Mouse (Mus musculus): ENCODE measurements around the gene Il17rc. TPM values are rescaled to one million over a fixed set of nuclear protein-coding genes. Genes with fewer than 3 reads are reported as not detected.

Gene Il17rc
- 26.7 and 28.3 TPM in 2 replicates for polyA plus RNA-seq (2015; fragmentation: Nextera tagmentation; extraction: Ambion mirVana)

DNA sequence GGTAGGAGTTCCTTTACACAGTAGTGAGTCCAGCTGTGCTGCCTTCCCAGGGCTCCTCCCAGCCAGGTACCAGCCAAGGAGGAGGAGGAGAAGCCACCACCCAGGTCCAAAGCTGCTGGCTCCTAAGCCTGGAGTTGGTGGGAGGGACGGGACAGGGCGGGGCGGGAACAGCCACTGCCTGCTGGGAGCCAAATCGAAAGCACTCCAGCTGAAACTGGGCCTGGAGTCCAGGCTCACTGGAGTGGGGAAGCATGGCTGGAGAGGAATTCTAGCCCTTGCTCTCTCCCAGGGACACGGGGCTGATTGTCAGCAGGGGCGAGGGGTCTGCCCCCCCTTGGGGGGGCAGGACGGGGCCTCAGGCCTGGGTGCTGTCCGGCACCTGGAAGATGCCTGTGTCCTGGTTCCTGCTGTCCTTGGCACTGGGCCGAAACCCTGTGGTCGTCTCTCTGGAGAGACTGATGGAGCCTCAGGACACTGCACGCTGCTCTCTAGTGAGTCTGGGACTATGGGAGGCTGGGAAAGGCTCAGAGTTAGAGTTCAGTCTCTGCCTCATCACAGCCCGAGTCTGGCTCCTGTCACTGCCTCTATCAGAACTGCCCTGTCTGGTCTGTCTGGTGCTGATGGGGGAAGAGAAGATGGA is at the start of gene Il17rc:
Gene Il17rc, plus strand, starts transcription at position 131 of the 640 bp plus-strand sequence.
- H3K4me3 ChIP-seq (ENCODE audit: low read length) = peak within 1 kb of the TSS; percentile 51
- H3K27ac ChIP-seq (ENCODE audit: low read length) = peak within 1 kb of the TSS; percentile 83
- ATAC-seq (ENCODE audit: low read depth) = peak; percentile 77
- peaks cover 21% of the 10 kb centered on the region for H3K4me1 ChIP-seq (replicated peaks; ENCODE audit: control insufficient read depth, insufficient read depth, low read length)
- no peaks in the 10 kb centered on the region; the same call in 1 of the 2 replicates for H3K27me3 ChIP-seq (ENCODE audit: control insufficient read depth, insufficient read depth, low read depth, low read length)
- WGBS = 20% methylated on average over 12 of the region's 12 CpGs
- H3K36me3 ChIP-seq (ENCODE audit: control insufficient read depth, insufficient read depth, low read length) = no peaks in the 10 kb centered on the region
- peak within 1 kb of the TSS; percentile 73 for H3K4me2 ChIP-seq (ENCODE audit: low read depth, low read length)
- H3K9me3 ChIP-seq (ENCODE audit: control insufficient read depth, low read length) = no peaks in the 10 kb centered on the region
- peak within 1 kb of the TSS; percentile 76 for H3K9ac ChIP-seq (ENCODE audit: low read length)

DNA sequence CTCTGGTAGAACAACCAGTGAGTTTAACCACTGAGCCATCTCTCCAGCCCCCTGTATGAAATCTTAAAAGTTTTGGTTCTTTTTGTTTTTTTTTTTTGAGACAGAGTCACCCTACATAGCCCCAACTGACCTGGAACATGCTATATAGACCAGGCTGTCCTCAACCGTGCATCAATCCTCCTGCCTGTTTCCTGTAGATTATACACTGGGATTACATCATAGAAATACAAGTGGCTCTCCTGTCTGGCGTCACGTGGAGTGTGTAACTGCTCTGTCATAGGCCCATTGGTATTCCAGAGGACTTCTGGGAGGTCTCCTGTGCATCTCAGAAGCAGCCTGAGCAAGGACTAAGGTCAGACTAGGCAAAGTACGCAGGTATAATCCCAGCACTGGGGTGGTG is 48.2 kb upstream of the Il17rc start:
- ATAC-seq (ENCODE audit: low read depth) = no peak
- no peak overlapping the region for H3K27ac ChIP-seq (ENCODE audit: low read length)
- 58% methylated on average over 4 of the region's 4 CpGs for WGBS
- no peaks in the 10 kb centered on the region for H3K36me3 ChIP-seq (ENCODE audit: control insufficient read depth, insufficient read depth, low read length)
- H3K9ac ChIP-seq (ENCODE audit: low read length) = no peak overlapping the region
- H3K27me3 ChIP-seq (ENCODE audit: control insufficient read depth, insufficient read depth, low read depth, low read length) = no peaks in the 10 kb centered on the region
- H3K4me3 ChIP-seq (ENCODE audit: low read length) = no peak overlapping the region
- H3K4me2 ChIP-seq (ENCODE audit: low read depth, low read length) = no peak overlapping the region
- H3K9me3 ChIP-seq (ENCODE audit: control insufficient read depth, low read length) = no peaks in the 10 kb centered on the region
- H3K4me1 ChIP-seq (replicated peaks; ENCODE audit: control insufficient read depth, insufficient read depth, low read length) = peaks cover 11% of the 10 kb centered on the region

DNA sequence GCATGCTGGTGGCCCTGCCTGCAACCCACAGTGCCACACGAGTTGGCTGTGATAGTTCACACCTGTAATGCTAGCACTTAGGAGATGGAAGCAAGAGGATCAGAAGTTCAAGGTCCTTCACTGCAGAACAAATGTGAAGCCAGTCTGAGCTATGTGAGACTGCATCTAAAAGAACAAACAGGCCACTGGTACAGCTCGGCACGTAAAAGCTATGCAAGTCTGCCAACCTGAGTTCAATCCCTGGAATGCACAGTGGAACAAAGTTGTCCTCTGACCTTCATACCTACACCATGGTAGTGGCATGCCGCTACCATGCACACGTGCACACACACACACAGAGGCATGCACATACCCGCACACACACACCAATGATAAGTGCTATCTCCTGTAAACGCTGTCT is 47.0 kb upstream of the Il17rc start:
- H3K36me3 ChIP-seq (ENCODE audit: control insufficient read depth, insufficient read depth, low read length) = no peaks in the 10 kb centered on the region
- no peak overlapping the region for H3K27ac ChIP-seq (ENCODE audit: low read length)
- H3K4me3 ChIP-seq (ENCODE audit: low read length) = no peak overlapping the region
- no peak overlapping the region for H3K4me2 ChIP-seq (ENCODE audit: low read depth, low read length)
- H3K4me1 ChIP-seq (replicated peaks; ENCODE audit: control insufficient read depth, insufficient read depth, low read length) = peaks cover 4% of the 10 kb centered on the region; the same call in 1 of the 2 replicates
- H3K9ac ChIP-seq (ENCODE audit: low read length) = no peak overlapping the region
- H3K27me3 ChIP-seq (ENCODE audit: control insufficient read depth, insufficient read depth, low read depth, low read length) = no peaks in the 10 kb centered on the region
- no peaks in the 10 kb centered on the region for H3K9me3 ChIP-seq (ENCODE audit: control insufficient read depth, low read length)
- no peak for ATAC-seq (ENCODE audit: low read depth)
- 80% methylated on average over 7 of the region's 7 CpGs for WGBS

DNA sequence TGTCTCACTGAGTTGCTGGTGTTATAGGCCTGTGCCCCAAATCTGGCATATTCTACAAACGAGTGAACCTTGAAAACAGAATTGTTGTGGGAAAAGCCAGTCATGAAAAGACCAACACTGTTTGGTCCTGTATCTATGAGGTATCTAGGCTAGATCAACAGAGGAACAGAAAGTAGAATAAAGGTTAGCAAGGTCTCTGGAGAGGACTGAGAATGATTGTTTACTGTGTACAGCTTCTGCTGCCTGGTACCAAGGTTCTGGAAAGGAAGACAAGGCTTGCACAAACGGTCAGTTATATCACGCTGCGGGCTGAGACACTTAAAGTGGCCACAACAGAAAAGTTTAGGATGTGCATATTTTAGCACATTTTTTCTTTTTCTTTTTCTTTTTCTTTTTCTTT is 44.5 kb upstream of the Il17rc start:
- no peak overlapping the region for H3K4me3 ChIP-seq (ENCODE audit: low read length)
- whole genome bisulfite sequencing = 83% methylated on average over 4 of the region's 4 CpGs
- no peak overlapping the region for H3K27ac ChIP-seq (ENCODE audit: low read length)
- H3K9me3 ChIP-seq (ENCODE audit: control insufficient read depth, low read length) = no peaks in the 10 kb centered on the region
- no peaks in the 10 kb centered on the region for H3K4me1 ChIP-seq (replicated peaks; ENCODE audit: control insufficient read depth, insufficient read depth, low read length)
- no peaks in the 10 kb centered on the region for H3K36me3 ChIP-seq (ENCODE audit: control insufficient read depth, insufficient read depth, low read length)
- no peak overlapping the region for H3K4me2 ChIP-seq (ENCODE audit: low read depth, low read length)
- no peaks in the 10 kb centered on the region for H3K27me3 ChIP-seq (ENCODE audit: control insufficient read depth, insufficient read depth, low read depth, low read length)
- no peak for ATAC-seq (ENCODE audit: low read depth)
- no peak overlapping the region for H3K9ac ChIP-seq (ENCODE audit: low read length)

DNA sequence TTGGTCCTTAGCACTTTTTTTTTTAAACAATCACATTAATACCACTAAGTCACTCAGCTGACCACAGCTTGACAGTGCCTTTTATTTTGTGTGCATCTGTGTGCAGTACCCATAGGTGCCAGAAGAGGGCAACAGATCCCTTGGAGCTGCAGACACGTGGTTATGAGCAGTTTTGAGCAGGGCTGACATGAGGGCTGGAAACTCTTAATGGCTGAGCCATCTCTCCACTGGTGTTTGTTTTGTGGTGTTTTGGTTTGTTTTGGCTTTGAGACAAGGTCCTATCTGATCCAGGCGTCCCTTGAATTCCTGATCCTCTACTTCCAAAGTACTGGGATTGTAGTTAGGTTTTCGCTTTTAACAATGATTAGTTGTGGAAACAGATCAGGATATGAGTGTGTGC is 43.8 kb upstream of the Il17rc start:
- Histone ChIP-seq H3K27ac (ENCODE audit: low read length) (no peak overlapping the region), H3K4me1 (replicated peaks; ENCODE audit: control insufficient read depth, insufficient read depth, low read length) (no peaks in the 10 kb centered on the region), H3K9me3 (ENCODE audit: control insufficient read depth, low read length) (no peaks in the 10 kb centered on the region), H3K36me3 (ENCODE audit: control insufficient read depth, insufficient read depth, low read length) (no peaks in the 10 kb centered on the region), H3K9ac (ENCODE audit: low read length) (no peak overlapping the region), H3K4me2 (ENCODE audit: low read depth, low read length) (no peak overlapping the region), H3K27me3 (ENCODE audit: control insufficient read depth, insufficient read depth, low read depth, low read length) (no peaks in the 10 kb centered on the region), H3K4me3 (ENCODE audit: low read length) (no peak overlapping the region)
- 49% methylated on average over 3 of the region's 3 CpGs for WGBS
- no peak for ATAC-seq (ENCODE audit: low read depth)

DNA sequence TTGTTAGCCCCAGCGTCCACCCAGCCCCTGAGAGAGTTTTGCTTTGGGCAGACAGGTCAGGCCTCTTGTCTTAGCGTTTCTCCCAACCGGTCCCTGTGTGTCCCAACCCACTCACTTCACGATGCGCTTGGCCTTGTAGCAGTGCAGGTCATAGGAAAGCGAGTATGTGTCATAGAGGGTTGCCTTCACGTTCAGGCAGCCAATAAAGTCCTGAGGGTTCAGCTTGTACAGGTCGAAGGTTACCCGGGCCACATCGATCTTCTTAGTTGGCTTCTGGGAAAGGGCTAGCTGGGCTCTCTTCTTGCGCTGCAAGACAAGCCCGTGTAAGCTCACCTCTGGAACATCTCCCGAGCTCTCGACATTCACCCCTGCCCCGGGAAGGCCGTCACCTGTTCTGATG is 43.2 kb upstream of the Il17rc start:
- H3K27ac ChIP-seq (ENCODE audit: low read length) = no peak overlapping the region
- H3K4me2 ChIP-seq (ENCODE audit: low read depth, low read length) = no peak overlapping the region
- WGBS = 84% methylated on average over 16 of the region's 16 CpGs
- H3K9ac ChIP-seq (ENCODE audit: low read length) = no peak overlapping the region
- no peaks in the 10 kb centered on the region for H3K9me3 ChIP-seq (ENCODE audit: control insufficient read depth, low read length)
- H3K36me3 ChIP-seq (ENCODE audit: control insufficient read depth, insufficient read depth, low read length) = no peaks in the 10 kb centered on the region
- no peak overlapping the region for H3K4me3 ChIP-seq (ENCODE audit: low read length)
- no peaks in the 10 kb centered on the region for H3K27me3 ChIP-seq (ENCODE audit: control insufficient read depth, insufficient read depth, low read depth, low read length)
- no peak for ATAC-seq (ENCODE audit: low read depth)
- H3K4me1 ChIP-seq (replicated peaks; ENCODE audit: control insufficient read depth, insufficient read depth, low read length) = no peaks in the 10 kb centered on the region

DNA sequence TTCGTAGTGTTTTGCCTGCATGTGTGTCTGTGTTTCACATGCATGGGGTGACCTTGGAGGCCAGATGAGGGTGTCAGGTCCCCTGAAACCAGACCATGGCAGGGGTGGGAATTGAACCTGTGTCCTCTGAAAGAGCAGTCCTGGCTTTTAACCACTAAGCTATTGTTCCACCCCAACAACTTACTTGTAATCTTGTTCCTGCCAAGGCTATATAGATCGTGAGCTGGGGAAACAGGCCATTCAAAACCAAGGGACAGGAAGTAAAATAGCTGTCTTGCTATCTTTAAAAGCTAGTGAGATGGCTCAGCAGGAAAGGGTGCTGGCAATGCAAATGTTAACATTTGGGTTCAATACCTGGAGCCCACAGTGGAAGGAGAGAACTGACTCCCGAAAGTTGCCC is 41.3 kb upstream of the Il17rc start:
- Histone ChIP-seq H3K4me3 (ENCODE audit: low read length) (no peak overlapping the region), H3K4me1 (replicated peaks; ENCODE audit: control insufficient read depth, insufficient read depth, low read length) (no peaks in the 10 kb centered on the region), H3K4me2 (ENCODE audit: low read depth, low read length) (no peak overlapping the region), H3K27ac (ENCODE audit: low read length) (no peak overlapping the region), H3K9ac (ENCODE audit: low read length) (no peak overlapping the region), H3K9me3 (ENCODE audit: control insufficient read depth, low read length) (no peaks in the 10 kb centered on the region), H3K36me3 (ENCODE audit: control insufficient read depth, insufficient read depth, low read length) (no peaks in the 10 kb centered on the region), H3K27me3 (ENCODE audit: control insufficient read depth, insufficient read depth, low read depth, low read length) (no peaks in the 10 kb centered on the region)
- WGBS = 77% methylated on average over 3 of the region's 3 CpGs
- ATAC-seq (ENCODE audit: low read depth) = no peak

DNA sequence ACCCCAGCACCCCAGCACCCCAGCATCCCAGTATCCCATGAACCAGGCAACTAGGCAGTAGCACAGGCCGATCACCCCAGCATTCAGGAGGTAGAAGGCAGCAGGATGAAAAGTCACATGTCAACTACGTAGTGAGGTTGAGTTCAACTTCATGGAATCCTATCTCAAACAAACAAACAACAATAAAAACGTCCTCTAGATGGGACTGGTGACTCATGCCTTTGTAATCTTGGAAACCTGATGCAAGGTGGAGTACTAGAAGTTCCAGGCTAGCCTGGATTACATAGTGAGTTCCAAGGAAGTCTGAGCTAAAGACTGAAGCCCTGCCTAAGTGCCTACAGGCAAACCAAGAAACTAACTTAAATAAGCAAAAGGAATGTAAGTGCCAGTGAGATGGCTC is 40.4 kb upstream of the Il17rc start:
- WGBS = 55% methylated on average over 3 of the region's 3 CpGs
- Histone ChIP-seq H3K4me3 (ENCODE audit: low read length) (no peak overlapping the region), H3K27me3 (ENCODE audit: control insufficient read depth, insufficient read depth, low read depth, low read length) (no peaks in the 10 kb centered on the region), H3K4me1 (replicated peaks; ENCODE audit: control insufficient read depth, insufficient read depth, low read length) (no peaks in the 10 kb centered on the region), H3K27ac (ENCODE audit: low read length) (no peak overlapping the region), H3K4me2 (ENCODE audit: low read depth, low read length) (no peak overlapping the region), H3K36me3 (ENCODE audit: control insufficient read depth, insufficient read depth, low read length) (no peaks in the 10 kb centered on the region), H3K9ac (ENCODE audit: low read length) (no peak overlapping the region), H3K9me3 (ENCODE audit: control insufficient read depth, low read length) (no peaks in the 10 kb centered on the region)
- ATAC-seq (ENCODE audit: low read depth) = no peak

DNA sequence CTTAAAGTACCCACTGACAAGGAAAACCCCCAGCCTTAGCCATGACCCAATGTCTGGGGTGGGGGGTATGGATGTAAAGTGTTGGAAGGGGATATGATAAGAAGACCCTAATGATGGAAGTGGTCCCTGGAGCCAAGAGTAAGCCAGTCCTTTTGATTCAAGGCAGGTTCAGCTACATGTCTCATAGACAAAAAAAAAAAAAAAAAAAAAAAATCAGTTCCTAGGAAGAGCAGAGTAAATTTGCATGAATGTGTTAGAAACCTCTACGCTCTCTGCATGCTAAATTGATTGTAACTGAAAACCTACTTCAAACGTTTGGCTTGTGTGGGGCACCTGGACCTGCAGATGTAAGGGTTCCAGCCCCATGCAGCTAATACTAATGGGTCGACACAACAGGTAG is 39.4 kb upstream of the Il17rc start:
- no peaks in the 10 kb centered on the region for H3K36me3 ChIP-seq (ENCODE audit: control insufficient read depth, insufficient read depth, low read length)
- H3K4me3 ChIP-seq (ENCODE audit: low read length) = no peak overlapping the region
- H3K4me2 ChIP-seq (ENCODE audit: low read depth, low read length) = no peak overlapping the region
- H3K9ac ChIP-seq (ENCODE audit: low read length) = no peak overlapping the region
- ATAC-seq (ENCODE audit: low read depth) = no peak
- H3K4me1 ChIP-seq (replicated peaks; ENCODE audit: control insufficient read depth, insufficient read depth, low read length) = no peaks in the 10 kb centered on the region
- WGBS = 54% methylated on average over 3 of the region's 3 CpGs
- no peaks in the 10 kb centered on the region for H3K9me3 ChIP-seq (ENCODE audit: control insufficient read depth, low read length)
- H3K27ac ChIP-seq (ENCODE audit: low read length) = no peak overlapping the region
- H3K27me3 ChIP-seq (ENCODE audit: control insufficient read depth, insufficient read depth, low read depth, low read length) = no peaks in the 10 kb centered on the region

DNA sequence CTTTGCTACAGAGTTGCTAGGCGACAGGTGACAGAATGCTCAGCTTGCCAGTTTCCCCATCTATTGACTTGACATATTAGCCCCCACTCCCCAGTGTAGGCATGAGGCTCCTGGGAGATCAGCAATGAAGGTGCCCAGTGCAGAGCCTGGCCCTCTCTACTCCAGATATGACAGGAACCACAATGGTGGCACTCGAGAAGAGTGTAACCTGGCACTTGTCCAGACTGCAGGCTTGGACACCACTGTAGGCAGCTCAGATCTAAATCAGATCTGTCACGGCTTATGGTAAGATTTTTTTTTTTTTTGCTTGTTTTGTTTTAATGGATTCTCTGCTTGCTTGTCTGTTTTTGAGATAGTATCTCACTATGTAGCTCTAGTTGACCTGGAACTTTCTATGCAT is 37.6 kb upstream of the Il17rc start:
- no peak for ATAC-seq (ENCODE audit: low read depth)
- H3K27ac ChIP-seq (ENCODE audit: low read length) = no peak overlapping the region
- H3K36me3 ChIP-seq (ENCODE audit: control insufficient read depth, insufficient read depth, low read length) = no peaks in the 10 kb centered on the region
- no peak overlapping the region for H3K9ac ChIP-seq (ENCODE audit: low read length)
- 59% methylated on average over 3 of the region's 3 CpGs for WGBS
- H3K9me3 ChIP-seq (ENCODE audit: control insufficient read depth, low read length) = no peaks in the 10 kb centered on the region
- H3K27me3 ChIP-seq (ENCODE audit: control insufficient read depth, insufficient read depth, low read depth, low read length) = no peaks in the 10 kb centered on the region
- H3K4me2 ChIP-seq (ENCODE audit: low read depth, low read length) = no peak overlapping the region
- H3K4me1 ChIP-seq (replicated peaks; ENCODE audit: control insufficient read depth, insufficient read depth, low read length) = no peaks in the 10 kb centered on the region
- H3K4me3 ChIP-seq (ENCODE audit: low read length) = no peak overlapping the region
